Mouse (Mus musculus) bone marrow macrophage, adult 2 months (primary cell): ENCODE measurements around the gene Gmnc.

Experiments
- CTCF ChIP-seq: IDR thresholded peaks from 2 replicates; pipeline ENCODE4 v1.5.1; 2012; ENCODE audit warnings: low read depth, mild to moderate bottlenecking, low read length, moderate library complexity
- POLR2A ChIP-seq: IDR thresholded peaks from 2 replicates; pipeline ENCODE4 v1.6.1; 2012; ENCODE audit warnings: mild to moderate bottlenecking, low read depth, low read length, borderline replicate concordance

- TF ChIP-seq POLR2A (no peak), CTCF (no peak)
Measured at GRCm38 (mm10) chr16:26966830-26967229, 24.6 kb downstream of the Gmnc start.
